Mouse (Mus musculus) mouse embryonic stem cell (cell line): Measurements from ENCODE around the gene Chn2.

ENCODE experiments used
- in situ Hi-C, 2 experiments: fragments of 300-500 bp; cut with MboI; formaldehyde crosslinking; loops; 1 replicate in 1 of 2; 3 replicates in 1 of 2; pipeline ENCODE4 v1.14.3; 2019 to 2020; ENCODE audit warnings: low sequenced_read_pairs in 2 of 2, low pct_unique_long_range_greater_than_20kb in 1 of 2, mixed read lengths in 1 of 2; ENCODE audit not compliant: unreplicated experiment in 1 of 2

The Chn2 gene

GRCm38 (mm10) chr6:54098339-54098738 lies 59.0 kb downstream of the Chn2 start:
- in situ Hi-C loops, result no loop called here

GRCm38 (mm10) chr6:54099659-54100058 lies 60.3 kb downstream of the Chn2 start:
- in situ Hi-C loops, result no loop called here

- in situ Hi-C loops, result no loop called here
Measured at GRCm38 (mm10) chr6:54102210-54102609, 62.9 kb downstream of the Chn2 start.

- in situ Hi-C loops, result no loop called here
Measured at GRCm38 (mm10) chr6:54103276-54103975, 64.1 kb downstream of the Chn2 start.

- in situ Hi-C loops, result no loop called here
Measured at GRCm38 (mm10) chr6:54111416-54111984, 72.1 kb downstream of the Chn2 start.

- in situ Hi-C loops, result no loop called here
Measured at GRCm38 (mm10) chr6:54113338-54113737, 74.0 kb downstream of the Chn2 start.

GRCm38 (mm10) chr6:54114412-54114811 lies 75.1 kb downstream of the Chn2 start:
- in situ Hi-C loops, result no loop called here

GRCm38 (mm10) chr6:54116299-54116698 lies 76.9 kb downstream of the Chn2 start:
- in situ Hi-C loops, result no loop called here

- in situ Hi-C loops, result no loop called here
Measured at GRCm38 (mm10) chr6:54117001-54117591, 77.7 kb downstream of the Chn2 start.

- in situ Hi-C loops, result no loop called here
Measured at GRCm38 (mm10) chr6:54118395-54118794, 79.0 kb downstream of the Chn2 start.

GRCm38 (mm10) chr6:54118897-54119296 lies 79.5 kb downstream of the Chn2 start:
- in situ Hi-C loops, result no loop called here

- in situ Hi-C loops, result no loop called here
Measured at GRCm38 (mm10) chr6:54119461-54119860, 80.1 kb downstream of the Chn2 start.

- in situ Hi-C loops, result no loop called here
Measured at GRCm38 (mm10) chr6:54119885-54120666, 80.7 kb downstream of the Chn2 start.

- in situ Hi-C loops, result no loop called here
Measured at GRCm38 (mm10) chr6:54120889-54121288, 81.5 kb downstream of the Chn2 start.

- in situ Hi-C loops, result no loop called here
Measured at GRCm38 (mm10) chr6:54124519-54124918, 85.2 kb downstream of the Chn2 start.

GRCm38 (mm10) chr6:54125536-54125935 lies 86.2 kb downstream of the Chn2 start:
- in situ Hi-C loops, result no loop called here

- in situ Hi-C loops, result no loop called here
Measured at GRCm38 (mm10) chr6:54126225-54126992, 87.1 kb downstream of the Chn2 start.

- in situ Hi-C loops, result no loop called here
Measured at GRCm38 (mm10) chr6:54126993-54127697, 87.8 kb downstream of the Chn2 start.
